Mouse (Mus musculus) mesoderm, embryonic 11.5 days (tissue): ENCODE data around the gene Slc25a48.

ENCODE experiments used
- DNase-seq: peaks from one replicate; pipeline ENCODE4 v3.0.0-alpha.2; 2012; ENCODE audit warnings: low read depth, low spot score

The Slc25a48 gene

GRCm38 (mm10) chr13:56438211-56439075 lies at the start of gene Slc25a48:
TSS of gene Slc25a48 (plus strand) at chr13:56438355.
- DNase-seq: peak; percentile 30

- DNase-seq: no peak
Observed at GRCm38 (mm10) chr13:56397572-56397971, 40.6 kb upstream of the Slc25a48 start.

GRCm38 (mm10) chr13:56401186-56401585 lies 37.0 kb upstream of the Slc25a48 start:
- no peak for DNase-seq

- no peak for DNase-seq
Observed at GRCm38 (mm10) chr13:56403381-56404086, 34.6 kb upstream of the Slc25a48 start.

- DNase-seq: no peak
Observed at GRCm38 (mm10) chr13:56404511-56405140, 33.5 kb upstream of the Slc25a48 start.

GRCm38 (mm10) chr13:56412286-56412873 lies 25.8 kb upstream of the Slc25a48 start:
- DNase-seq: no peak

- no peak for DNase-seq
Observed at GRCm38 (mm10) chr13:56418685-56419483, 19.3 kb upstream of the Slc25a48 start.

GRCm38 (mm10) chr13:56419538-56419937 lies 18.6 kb upstream of the Slc25a48 start:
- DNase-seq: no peak

GRCm38 (mm10) chr13:56422072-56422723 lies 16.0 kb upstream of the Slc25a48 start:
- DNase-seq: peak; percentile 78

- DNase-seq: no peak
Observed at GRCm38 (mm10) chr13:56425931-56426330, 12.2 kb upstream of the Slc25a48 start.

GRCm38 (mm10) chr13:56426365-56426764 lies 11.8 kb upstream of the Slc25a48 start, which contains the start of gene Gm3045:
TSS of gene Gm3045 (plus strand) at chr13:56426594.
- no peak for DNase-seq

GRCm38 (mm10) chr13:56428724-56429500 lies 9.2 kb upstream of the Slc25a48 start:
- DNase-seq: peak; percentile 85

- DNase-seq: no peak
Observed at GRCm38 (mm10) chr13:56432496-56432895, 5.7 kb upstream of the Slc25a48 start.

GRCm38 (mm10) chr13:56433466-56433865 lies 4.7 kb upstream of the Slc25a48 start:
- peak; percentile 86 for DNase-seq

- DNase-seq: no peak
Observed at GRCm38 (mm10) chr13:56434311-56434751, 3.8 kb upstream of the Slc25a48 start.

- no peak for DNase-seq
Observed at GRCm38 (mm10) chr13:56435615-56436287, 2.4 kb upstream of the Slc25a48 start.

- no peak for DNase-seq
Observed at GRCm38 (mm10) chr13:56443411-56443810, 5.3 kb downstream of the Slc25a48 start.

GRCm38 (mm10) chr13:56444112-56444511 lies 6.0 kb downstream of the Slc25a48 start:
- DNase-seq: no peak

GRCm38 (mm10) chr13:56444996-56445395 lies 6.8 kb downstream of the Slc25a48 start:
- no peak for DNase-seq
